Mouse (Mus musculus) embryonic fibroblast, embryonic 13.5 days (primary cell): ENCODE results near the gene Nxph1.

Experiments
- CTCF ChIP-seq: IDR thresholded peaks from 2 replicates; pipeline ENCODE4 v1.5.1; 2011; ENCODE audit warnings: mild to moderate bottlenecking, control low read depth, low read length, moderate library complexity, borderline replicate concordance; ENCODE audit not compliant: insufficient read depth
- POLR2A ChIP-seq: IDR thresholded peaks from 2 replicates; pipeline ENCODE4 v1.6.1; 2011; ENCODE audit warnings: low read depth, mild to moderate bottlenecking, control low read depth, low read length, moderate library complexity

DNA sequence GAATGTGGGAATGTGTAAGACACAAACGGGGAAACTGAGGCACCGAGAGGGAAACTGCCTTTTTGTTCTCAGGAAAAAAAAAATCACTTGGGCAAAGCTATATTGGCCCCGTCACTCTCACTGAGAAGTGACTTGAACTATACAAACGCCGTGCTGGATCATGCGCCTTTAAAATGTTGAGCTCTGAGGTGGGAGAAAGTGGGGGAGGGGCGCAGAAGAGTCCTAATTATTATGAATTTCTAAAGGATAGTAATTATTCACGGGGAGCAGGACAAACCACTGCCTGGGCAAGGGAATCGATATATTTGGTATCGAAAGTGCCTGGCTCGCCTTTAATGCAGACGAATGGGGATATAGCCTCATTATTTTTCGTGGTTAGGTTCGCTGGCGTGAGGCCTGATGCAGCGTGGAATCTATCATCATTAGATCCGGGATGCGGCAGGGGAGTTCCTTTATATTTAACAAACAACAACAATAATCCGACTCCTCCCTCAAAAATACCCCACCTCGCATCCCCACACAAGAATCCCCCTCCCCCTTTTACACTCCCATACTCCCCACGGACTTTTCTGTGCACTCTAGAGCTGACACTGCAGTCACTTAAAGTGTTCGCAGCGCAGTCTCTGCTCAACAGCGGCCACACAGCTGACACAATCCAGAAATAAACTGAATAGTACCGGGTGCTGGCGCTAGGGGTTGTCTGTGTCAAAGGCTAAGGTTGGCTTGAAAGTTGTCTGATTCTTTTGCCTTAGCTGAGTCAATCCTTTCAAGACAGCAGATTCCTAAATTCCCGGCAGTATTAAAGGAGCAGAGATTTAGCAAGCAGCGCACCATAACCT, 10.1 kb downstream of the Nxph1 start:
- TF ChIP-seq CTCF = no peak
- no peak for TF ChIP-seq POLR2A
